In the genomic region with DNA sequence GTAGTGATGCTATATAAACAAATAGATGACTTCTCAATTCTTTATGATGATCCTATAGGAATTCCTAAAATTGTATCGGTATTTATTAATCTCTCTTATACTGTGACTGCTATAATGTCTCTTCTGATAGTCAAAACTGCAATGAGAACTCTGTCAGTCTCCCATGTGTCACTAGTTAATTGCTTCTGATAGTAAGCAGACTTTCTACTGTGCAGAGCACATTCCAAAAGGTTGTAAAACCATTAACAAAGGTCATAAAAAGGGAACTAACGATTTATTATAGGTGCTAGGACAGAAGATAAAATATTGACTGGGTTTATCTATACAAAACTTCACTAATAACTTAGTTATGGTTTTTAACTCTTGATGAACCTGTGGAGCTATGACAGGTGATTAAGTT, we compare ENCODE assay signal across 20 mouse cellular contexts. TPM values are rescaled to one million over a fixed set of nuclear protein-coding genes. Genes with fewer than 3 reads are reported as not detected.
"Had no signal": no experiment of that assay in that cellular context is flagged by ENCODE, and none has a peak within 500 bp of the region (broad histone marks: within the 10 kb centered on the region; RNA-seq: fewer than 3 reads in every experiment).

No protein-coding gene starts in this region.

RNA-seq across cellular contexts. Expression of gene Olfr782, which starts 3.8 kb away (rescaled TPM):
- polyA plus RNA-seq: cerebellum, adult 2 months; cortical plate, adult 2 months; embryonic facial prominence, embryonic 10.5 days; embryonic facial prominence, embryonic 11.5 days; embryonic facial prominence, embryonic 12.5 days; embryonic facial prominence, embryonic 13.5 days; embryonic facial prominence, embryonic 14.5 days; erythroblast, embryonic 14.5 days; forebrain, embryonic 10.5 days; forebrain, embryonic 11.5 days; forebrain, embryonic 12.5 days; forebrain, embryonic 13.5 days; forebrain, embryonic 14.5 days; forebrain, embryonic 15.5 days; forebrain, embryonic 16.5 days; forebrain, postnatal 0 days; frontal cortex, adult 2 months; gonadal fat pad, adult 2 months; heart, adult 2 months had no signal

RNA-seq across cellular contexts. Expression of gene Olfr781, which starts 23.8 kb away (rescaled TPM):
- polyA plus RNA-seq: cerebellum, adult 2 months; cortical plate, adult 2 months; embryonic facial prominence, embryonic 10.5 days; embryonic facial prominence, embryonic 11.5 days; embryonic facial prominence, embryonic 12.5 days; embryonic facial prominence, embryonic 13.5 days; embryonic facial prominence, embryonic 14.5 days; embryonic facial prominence, embryonic 15.5 days; erythroblast, embryonic 14.5 days; forebrain, embryonic 10.5 days; forebrain, embryonic 11.5 days; forebrain, embryonic 12.5 days; forebrain, embryonic 13.5 days; forebrain, embryonic 14.5 days; forebrain, embryonic 15.5 days; forebrain, embryonic 16.5 days; forebrain, postnatal 0 days; frontal cortex, adult 2 months; gonadal fat pad, adult 2 months; heart, adult 2 months had no signal

RNA-seq across cellular contexts. Expression of gene Olfr784, which starts 31.4 kb away (rescaled TPM):
- polyA plus RNA-seq: embryonic facial prominence, embryonic 11.5 days; embryonic facial prominence, embryonic 13.5 days; embryonic facial prominence, embryonic 15.5 days; erythroblast, embryonic 14.5 days; heart, adult 2 months had no signal

RNA-seq across cellular contexts. Expression of gene Olfr780, which starts 34.6 kb away (rescaled TPM):
- polyA plus RNA-seq: cerebellum, adult 2 months; cortical plate, adult 2 months; embryonic facial prominence, embryonic 10.5 days; embryonic facial prominence, embryonic 11.5 days; embryonic facial prominence, embryonic 12.5 days; embryonic facial prominence, embryonic 13.5 days; embryonic facial prominence, embryonic 14.5 days; embryonic facial prominence, embryonic 15.5 days; erythroblast, embryonic 14.5 days; forebrain, embryonic 10.5 days; forebrain, embryonic 11.5 days; forebrain, embryonic 12.5 days; forebrain, embryonic 13.5 days; forebrain, embryonic 14.5 days; forebrain, embryonic 15.5 days; forebrain, embryonic 16.5 days; forebrain, postnatal 0 days; frontal cortex, adult 2 months; gonadal fat pad, adult 2 months; heart, adult 2 months had no signal

RNA-seq across cellular contexts. Expression of gene Olfr785, which starts 52.8 kb away (rescaled TPM):
- polyA plus RNA-seq: cerebellum, adult 2 months; cortical plate, adult 2 months; embryonic facial prominence, embryonic 10.5 days; embryonic facial prominence, embryonic 11.5 days; embryonic facial prominence, embryonic 12.5 days; embryonic facial prominence, embryonic 13.5 days; embryonic facial prominence, embryonic 14.5 days; embryonic facial prominence, embryonic 15.5 days; erythroblast, embryonic 14.5 days; forebrain, embryonic 10.5 days; forebrain, embryonic 11.5 days; forebrain, embryonic 12.5 days; forebrain, embryonic 13.5 days; forebrain, embryonic 14.5 days; forebrain, embryonic 15.5 days; forebrain, embryonic 16.5 days; forebrain, postnatal 0 days; frontal cortex, adult 2 months; gonadal fat pad, adult 2 months; heart, adult 2 months had no signal
